Mouse (Mus musculus): ENCODE data around the gene Fars2. TPM values are rescaled to one million over a fixed set of nuclear protein-coding genes. Genes with fewer than 3 reads are reported as not detected.

The Fars2 gene
- polyA plus RNA-seq, 1 experiment = 42.6 TPM

- no peaks in the 10 kb centered on the region for H3K36me3 ChIP-seq (ENCODE audit: control insufficient read depth, insufficient read depth, low read length)
- no peaks in the 10 kb centered on the region for H3K27me3 ChIP-seq (ENCODE audit: control insufficient read depth, insufficient read depth, low read length)
- H3K27ac ChIP-seq (ENCODE audit: insufficient read depth, low read depth, low read length) = no peak overlapping the region
- H3K4me1 ChIP-seq (ENCODE audit: control insufficient read depth, insufficient read depth, insufficient read length, low read length) = peaks cover 4% of the 10 kb centered on the region; the same call in 1 of the 2 replicates
- no peak overlapping the region for H3K4me3 ChIP-seq (ENCODE audit: low read depth, low read length)
- TF ChIP-seq POLR2A (IDR thresholded peaks at IDR 0.05; ENCODE audit: low read depth, low read length) (no peak), CTCF (IDR thresholded peaks at IDR 0.05; ENCODE audit: extremely low read depth, insufficient read length, insufficient replicate concordance, low read depth, low read length) (no peak)
- 70% methylated on average over 3 of the region's 3 CpGs for WGBS
These were observed 181.0 kb downstream of the Fars2 start for GRCm38 (mm10) chr13:36297950-36298781.

GRCm38 (mm10) chr13:36298782-36299031 lies 181.5 kb downstream of the Fars2 start:
- Histone ChIP-seq H3K36me3 (ENCODE audit: control insufficient read depth, insufficient read depth, low read length) (no peaks in the 10 kb centered on the region), H3K27ac (ENCODE audit: insufficient read depth, low read depth, low read length) (no peak overlapping the region), H3K4me3 (ENCODE audit: low read depth, low read length) (no peak overlapping the region), H3K27me3 (ENCODE audit: control insufficient read depth, insufficient read depth, low read length) (no peaks in the 10 kb centered on the region), H3K4me1 (ENCODE audit: control insufficient read depth, insufficient read depth, insufficient read length, low read length) (peaks cover 4% of the 10 kb centered on the region; the same call in 1 of the 2 replicates)
- no peak for TF ChIP-seq CTCF (IDR thresholded peaks at IDR 0.05; ENCODE audit: extremely low read depth, insufficient read length, insufficient replicate concordance, low read depth, low read length)
- TF ChIP-seq POLR2A (IDR thresholded peaks at IDR 0.05; ENCODE audit: low read depth, low read length) = no peak

GRCm38 (mm10) chr13:36302770-36303169 lies 185.6 kb downstream of the Fars2 start:
- 48% methylated on average over 3 of the region's 3 CpGs for WGBS
- H3K36me3 ChIP-seq (ENCODE audit: control insufficient read depth, insufficient read depth, low read length) = no peaks in the 10 kb centered on the region

GRCm38 (mm10) chr13:36305306-36305705 lies 188.1 kb downstream of the Fars2 start:
- H3K4me1 ChIP-seq (ENCODE audit: control insufficient read depth, insufficient read depth, insufficient read length, low read length) = peaks cover 4% of the 10 kb centered on the region; the same call in 1 of the 2 replicates
- H3K27ac ChIP-seq (ENCODE audit: insufficient read depth, low read depth, low read length) = no peak overlapping the region
- no peak overlapping the region for H3K4me3 ChIP-seq (ENCODE audit: low read depth, low read length)
- H3K27me3 ChIP-seq (ENCODE audit: control insufficient read depth, insufficient read depth, low read length) = no peaks in the 10 kb centered on the region
- 53% methylated on average over 2 of the region's 2 CpGs for WGBS
- no peaks in the 10 kb centered on the region for H3K36me3 ChIP-seq (ENCODE audit: control insufficient read depth, insufficient read depth, low read length)
- TF ChIP-seq CTCF (IDR thresholded peaks at IDR 0.05; ENCODE audit: extremely low read depth, insufficient read length, insufficient replicate concordance, low read depth, low read length) (no peak), POLR2A (IDR thresholded peaks at IDR 0.05; ENCODE audit: low read depth, low read length) (no peak)

More at GRCm38 (mm10) chr13:36302770-36303169, 185.6 kb downstream of the Fars2 start:
- Histone ChIP-seq H3K4me3 (ENCODE audit: low read depth, low read length) (no peak overlapping the region), H3K27ac (ENCODE audit: insufficient read depth, low read depth, low read length) (no peak overlapping the region), H3K27me3 (ENCODE audit: control insufficient read depth, insufficient read depth, low read length) (no peaks in the 10 kb centered on the region), H3K4me1 (ENCODE audit: control insufficient read depth, insufficient read depth, insufficient read length, low read length) (peaks cover 4% of the 10 kb centered on the region; the same call in 1 of the 2 replicates)
- no peak for TF ChIP-seq POLR2A (IDR thresholded peaks at IDR 0.05; ENCODE audit: low read depth, low read length)
- no peak for TF ChIP-seq CTCF (IDR thresholded peaks at IDR 0.05; ENCODE audit: extremely low read depth, insufficient read length, insufficient replicate concordance, low read depth, low read length)

DNA sequence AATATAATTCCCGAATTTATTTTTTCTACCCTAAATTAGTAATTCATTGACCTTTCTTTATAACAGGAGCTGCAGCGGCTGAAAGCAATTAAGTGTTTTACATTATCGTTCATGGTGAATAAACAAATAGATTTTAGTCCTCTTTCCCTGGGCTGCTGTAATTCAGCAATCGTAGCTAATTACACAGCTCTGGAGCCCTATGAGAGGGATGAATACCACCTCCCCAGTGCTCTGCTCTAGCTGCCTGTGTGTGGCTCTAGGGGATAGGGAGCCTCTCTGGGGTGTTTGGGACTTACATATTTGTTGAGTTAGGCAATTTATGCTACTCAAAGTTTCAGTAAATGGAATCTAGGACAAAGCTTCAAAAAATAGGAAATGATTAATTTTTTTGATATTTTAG lies 190.2 kb downstream of the Fars2 start:
- Histone ChIP-seq H3K27ac (ENCODE audit: insufficient read depth, low read depth, low read length) (no peak overlapping the region), H3K27me3 (ENCODE audit: control insufficient read depth, insufficient read depth, low read length) (no peaks in the 10 kb centered on the region), H3K36me3 (ENCODE audit: control insufficient read depth, insufficient read depth, low read length) (no peaks in the 10 kb centered on the region), H3K4me1 (ENCODE audit: control insufficient read depth, insufficient read depth, insufficient read length, low read length) (peaks cover 3% of the 10 kb centered on the region; the same call in 1 of the 2 replicates), H3K4me3 (ENCODE audit: low read depth, low read length) (no peak overlapping the region)
- no peak for TF ChIP-seq POLR2A (IDR thresholded peaks at IDR 0.05; ENCODE audit: low read depth, low read length)
- no peak for TF ChIP-seq CTCF (IDR thresholded peaks at IDR 0.05; ENCODE audit: extremely low read depth, insufficient read length, insufficient replicate concordance, low read depth, low read length)
- WGBS = 89% methylated on average over 4 of the region's 4 CpGs

DNA sequence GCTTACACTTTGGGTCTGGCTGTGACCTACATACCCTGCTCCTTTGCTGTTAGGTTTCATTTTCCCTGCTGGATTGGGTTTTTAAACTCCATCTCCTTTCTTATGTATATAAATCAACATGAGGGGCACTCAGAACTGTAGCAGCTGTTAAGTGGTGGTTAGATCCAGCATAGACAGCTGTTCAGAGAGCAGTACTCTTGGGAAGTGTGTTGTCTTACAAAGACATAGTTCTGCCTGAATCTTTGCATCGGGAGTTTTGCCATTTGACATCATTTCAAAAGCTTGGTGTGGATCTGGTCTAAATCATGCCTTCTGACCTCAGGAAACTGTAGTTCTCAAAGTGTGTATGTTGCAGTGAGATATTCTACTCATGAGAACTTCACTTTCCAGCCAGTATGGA lies 191.9 kb downstream of the Fars2 start:
- no peak for TF ChIP-seq CTCF (IDR thresholded peaks at IDR 0.05; ENCODE audit: extremely low read depth, insufficient read length, insufficient replicate concordance, low read depth, low read length)
- TF ChIP-seq POLR2A (IDR thresholded peaks at IDR 0.05; ENCODE audit: low read depth, low read length) = no peak

GRCm38 (mm10) chr13:36314218-36314617 lies 197.0 kb downstream of the Fars2 start:
- 32% methylated on average over 8 of the region's 8 CpGs for WGBS
- Histone ChIP-seq H3K27ac (ENCODE audit: insufficient read depth, low read depth, low read length) (peak overlapping the region; percentile 44; the same call in 1 of the 2 replicates), H3K27me3 (ENCODE audit: control insufficient read depth, insufficient read depth, low read length) (no peaks in the 10 kb centered on the region), H3K4me3 (ENCODE audit: low read depth, low read length) (no peak overlapping the region), H3K36me3 (ENCODE audit: control insufficient read depth, insufficient read depth, low read length) (no peaks in the 10 kb centered on the region), H3K4me1 (ENCODE audit: control insufficient read depth, insufficient read depth, insufficient read length, low read length) (peaks cover 11% of the 10 kb centered on the region; the same call in 1 of the 2 replicates)
- TF ChIP-seq CTCF (IDR thresholded peaks at IDR 0.05; ENCODE audit: extremely low read depth, insufficient read length, insufficient replicate concordance, low read depth, low read length) (no peak), POLR2A (IDR thresholded peaks at IDR 0.05; ENCODE audit: low read depth, low read length) (no peak)

More for the DNA sequence above, 191.9 kb downstream of the Fars2 start:
- H3K4me3 ChIP-seq (ENCODE audit: low read depth, low read length) = no peak overlapping the region
- no peak overlapping the region for H3K27ac ChIP-seq (ENCODE audit: insufficient read depth, low read depth, low read length)
- H3K36me3 ChIP-seq (ENCODE audit: control insufficient read depth, insufficient read depth, low read length) = no peaks in the 10 kb centered on the region
- no peaks in the 10 kb centered on the region for H3K27me3 ChIP-seq (ENCODE audit: control insufficient read depth, insufficient read depth, low read length)
- H3K4me1 ChIP-seq (ENCODE audit: control insufficient read depth, insufficient read depth, insufficient read length, low read length) = peaks cover 7% of the 10 kb centered on the region; the same call in 1 of the 2 replicates
- 88% methylated on average over 1 of the region's 1 CpGs for WGBS

All from small intestine, adult 2 months (tissue).